Mouse (Mus musculus) MEL (cell line): ENCODE measurements at regions not wholly inside any gene's neighbourhood (a gene's known extent, or its start where the extent isn't known, plus 50 kb on each side); places are given as distances from the start of the nearest gene placed in this dataset.

Experiments
- CTCF ChIP-seq, 3 experiments: IDR thresholded peaks in 2 of 3; conservative IDR thresholded peaks in 1 of 3; 2 replicates each; pipeline ENCODE4 v1.5.1; 2011 to 2012; ENCODE audit warnings: low read length in 3 of 3, low read depth in 2 of 3, mild to moderate bottlenecking in 2 of 3, improper control_type of control experiment in 1 of 3, inconsistent platforms in 1 of 3, mixed read lengths in 1 of 3, moderate library complexity in 1 of 3; ENCODE audit not compliant: control insufficient read depth in 1 of 3, insufficient read depth in 1 of 3, poor library complexity in 1 of 3, severe bottlenecking in 1 of 3
- HCFC1 ChIP-seq: IDR thresholded peaks from 2 replicates; pipeline ENCODE4 v1.6.1; 2012; ENCODE audit warnings: low read depth, mild to moderate bottlenecking, inconsistent platforms, low read length, improper control_type of control experiment, moderate library complexity
- MYC ChIP-seq: IDR thresholded peaks from 2 replicates; pipeline ENCODE4 v1.6.1; 2011; ENCODE audit warnings: low read depth, mild to moderate bottlenecking, low read length, improper control_type of control experiment, moderate library complexity
- NRF1 ChIP-seq: IDR thresholded peaks from 2 replicates; pipeline ENCODE4 v1.6.1; 2014; ENCODE audit warnings: low read depth, mild to moderate bottlenecking, inconsistent platforms, low read length, improper control_type of control experiment, moderate library complexity; ENCODE audit not compliant: poor library complexity, insufficient read depth, severe bottlenecking

GRCm38 (mm10) chr11:55890161-55890560 is 150.6 kb downstream of the Nmur2 start:
- TF ChIP-seq HCFC1 = no peak
- no peak for TF ChIP-seq CTCF (IDR thresholded peaks at IDR 0.05 in 2 of 3, conservative IDR thresholded peaks at IDR 0.05 in 1 of 3; ENCODE audit: control insufficient read depth in 1 of 3, insufficient read depth in 1 of 3, low read depth in 2 of 3, low read length in 3 of 3, poor library complexity in 1 of 3, severe bottlenecking in 1 of 3)
- TF ChIP-seq MYC = no peak
- no peak for TF ChIP-seq NRF1
